Mouse (Mus musculus): ENCODE measurements at regions not wholly inside any gene's neighbourhood (a gene's known extent, or its start where the extent isn't known, plus 50 kb on each side); places are given as distances from the start of the nearest gene placed in this dataset.
"Not testable (repeated sequence)": the region's sequence is repeated elsewhere in the genome, so short reads cannot be mapped to it uniquely, and the experiment has no call there.

- not testable (repeated sequence) for H3K4me2 ChIP-seq (replicated peaks); H3K9ac ChIP-seq (replicated peaks); H3K27me3 ChIP-seq; ATAC-seq (ENCODE audit: low FRiP score, low read depth); H3K4me1 ChIP-seq; H3K27ac ChIP-seq (replicated peaks); H3K9me3 ChIP-seq; H3K36me3 ChIP-seq
- 10% methylated on average over 21 of the region's 45 CpGs for WGBS
- 0 out of 2 replicates have a peak overlapping the region, but pooled peaks have one; percentile 3 for H3K4me3 ChIP-seq
These were observed 613.3 kb upstream of the Ywhaq start for GRCm38 (mm10) chr12:22030717-22031116.

DNA sequence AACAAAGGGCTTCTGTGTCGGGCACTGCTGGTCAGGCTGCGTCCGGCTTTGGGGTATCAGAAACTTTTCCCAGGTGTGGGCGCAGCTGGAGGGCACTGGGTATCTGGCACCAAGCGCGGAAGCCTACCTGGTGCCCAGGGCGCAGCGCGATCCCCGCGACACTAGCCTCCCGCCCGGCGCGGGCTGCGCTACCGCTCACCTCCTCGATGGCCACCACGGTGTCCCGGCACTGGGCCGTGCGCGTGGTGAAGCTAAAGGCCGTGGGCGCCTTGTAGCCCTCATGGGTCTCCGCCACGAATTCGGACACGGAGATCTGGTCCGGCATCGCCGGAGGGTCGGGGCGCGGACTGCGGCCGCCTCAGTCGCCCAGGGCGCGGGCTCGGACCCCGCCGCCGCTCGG lies 612.8 kb upstream of the Ywhaq start:
- H3K36me3 ChIP-seq; H3K27me3 ChIP-seq; H3K27ac ChIP-seq (replicated peaks); H3K9ac ChIP-seq (replicated peaks); H3K4me2 ChIP-seq (replicated peaks); ATAC-seq (ENCODE audit: low FRiP score, low read depth); H3K4me1 ChIP-seq; H3K9me3 ChIP-seq; H3K4me3 ChIP-seq: not testable (repeated sequence)
- WGBS: 13% methylated on average over 45 of the region's 45 CpGs
